34 mouse cellular contexts compared by ENCODE assay signal in the genomic region with DNA sequence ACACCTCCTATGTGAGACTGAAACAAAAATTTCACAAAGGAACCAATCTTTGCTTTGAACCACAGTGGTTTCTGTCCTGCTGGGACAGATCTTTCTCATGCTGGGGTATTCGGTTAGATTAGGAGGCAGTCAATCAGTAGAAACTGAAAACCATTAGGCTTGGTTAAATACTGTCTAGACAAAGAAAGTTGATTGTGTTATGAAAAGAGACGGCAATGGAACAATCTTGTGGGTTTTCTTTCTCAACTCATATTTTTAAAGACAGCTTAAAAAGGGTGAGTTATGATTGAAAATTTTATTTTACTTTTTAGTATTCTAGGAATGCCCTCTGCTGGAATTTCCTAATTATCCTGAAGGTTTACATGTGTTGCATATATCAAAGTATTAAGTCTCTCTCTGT.
"Had no signal": no experiment of that assay in that cellular context is flagged by ENCODE, and none has a peak within 500 bp of the region (broad histone marks: within the 10 kb centered on the region; RNA-seq: fewer than 3 reads in every experiment).

No protein-coding gene starts in this region.

- H3K9me3 ChIP-seq: heart, embryonic 10.5 days; heart, embryonic 12.5 days; heart, embryonic 13.5 days; heart, embryonic 15.5 days; hindbrain, embryonic 12.5 days; hindbrain, embryonic 13.5 days; hindbrain, embryonic 15.5 days; intestine, embryonic 15.5 days; kidney, embryonic 15.5 days had no signal

- H3K9ac ChIP-seq: heart, embryonic 12.5 days; heart, embryonic 13.5 days; heart, embryonic 15.5 days; hindbrain, embryonic 12.5 days; hindbrain, embryonic 13.5 days; hindbrain, embryonic 14.5 days; hindbrain, embryonic 15.5 days; intestine, embryonic 15.5 days; kidney, embryonic 15.5 days had no signal

- H3K36me3 ChIP-seq: heart, embryonic 10.5 days; heart, embryonic 12.5 days; heart, embryonic 13.5 days; heart, embryonic 15.5 days; hindbrain, embryonic 12.5 days; hindbrain, embryonic 13.5 days; hindbrain, embryonic 15.5 days; intestine, embryonic 15.5 days; kidney, embryonic 15.5 days had no signal

- H3K4me2 ChIP-seq: heart, embryonic 11.5 days; heart, embryonic 12.5 days; heart, embryonic 13.5 days; heart, embryonic 15.5 days; hindbrain, embryonic 12.5 days; hindbrain, embryonic 13.5 days; hindbrain, embryonic 14.5 days; hindbrain, embryonic 15.5 days; intestine, embryonic 15.5 days; kidney, embryonic 15.5 days had no signal

- DNase-seq: heart, postnatal 10 days; heart, postnatal 14 days; heart, postnatal 36 days; heart, postnatal 4 days; kidney, adult 11 months; kidney, adult 18-20 months; kidney, adult 2 months; kidney, adult 8-10 months; kidney, adult 9 months; kidney, postnatal 10 days; kidney, postnatal 14 days; kidney, postnatal 36 days; kidney, postnatal 4 days; layer of hippocampus, adult 9-11 months; layer of hippocampus, postnatal 36 days had no signal

- H3K27ac ChIP-seq: heart, embryonic 10.5 days; heart, embryonic 13.5 days; heart, embryonic 15.5 days; hindbrain, embryonic 12.5 days; hindbrain, embryonic 13.5 days; hindbrain, embryonic 14.5 days; hindbrain, embryonic 15.5 days; hindbrain, postnatal 0 days; intestine, embryonic 15.5 days; kidney, embryonic 15.5 days; kidney, postnatal 0 days; layer of hippocampus, adult 2 months; left cerebral cortex, adult 2 months had no signal

- H3K4me3 ChIP-seq: heart, embryonic 10.5 days; heart, embryonic 12.5 days; heart, embryonic 13.5 days; heart, embryonic 15.5 days; hindbrain, embryonic 12.5 days; hindbrain, embryonic 13.5 days; hindbrain, embryonic 15.5 days; intestine, embryonic 15.5 days; kidney, embryonic 15.5 days; layer of hippocampus, adult 2 months; left cerebral cortex, adult 2 months had no signal

- H3K4me1 ChIP-seq: heart, embryonic 10.5 days; heart, embryonic 12.5 days; heart, embryonic 13.5 days; heart, embryonic 15.5 days; hindbrain, embryonic 12.5 days; hindbrain, embryonic 13.5 days; hindbrain, embryonic 15.5 days; intestine, embryonic 15.5 days; kidney, embryonic 15.5 days had no signal

- H3K27me3 ChIP-seq: heart, embryonic 12.5 days; heart, embryonic 13.5 days; heart, embryonic 15.5 days; hindbrain, embryonic 12.5 days; hindbrain, embryonic 13.5 days; hindbrain, embryonic 15.5 days; intestine, embryonic 15.5 days; kidney, embryonic 15.5 days had no signal

- ATAC-seq: hindbrain, embryonic 16.5 days; hindbrain, postnatal 0 days; inflammation-experienced regulatory T-cells, adult 6 months; intestine, embryonic 15.5 days; intestine, embryonic 16.5 days; intestine, postnatal 0 days had no signal
